In genomic region chr17:57061069-57061468, GRCm38 (mm10) we compare ENCODE assay signal across 8 mouse cellular contexts. TPM values are rescaled to one million over a fixed set of nuclear protein-coding genes. Genes with fewer than 3 reads are reported as not detected.
DNase-seq lines count a peak whose midpoint lies in the region; ATAC-seq lines count a peak whose summit lies in the region.

No protein-coding gene starts in this region.

- no peaks in the 10 kb centered on the region for H3K4me1 ChIP-seq in kidney, embryonic 14.5 days (ENCODE audit: control insufficient read depth, insufficient read depth, low read length)

- peaks cover 24% of the 10 kb centered on the region for H3K27me3 ChIP-seq in kidney, embryonic 14.5 days (ENCODE audit: control insufficient read depth, insufficient read depth, low read length)

- no peak for ATAC-seq in kidney, embryonic 14.5 days (ENCODE audit: low FRiP score, low TSS enrichment)

- H3K9ac ChIP-seq in kidney, embryonic 14.5 days (ENCODE audit: low read depth, low read length): no peak overlapping the region

- peak overlapping the region; percentile 84 for H3K4me3 ChIP-seq in kidney, embryonic 14.5 days (ENCODE audit: low read length)

- H3K9me3 ChIP-seq in kidney, embryonic 14.5 days (ENCODE audit: control insufficient read depth, low read length): no peaks in the 10 kb centered on the region

- peak overlapping the region; percentile 87 for H3K4me2 ChIP-seq in kidney, embryonic 14.5 days (replicated peaks; ENCODE audit: low read depth, low read length)

- DNase-seq in cerebellum, adult 11-12 months: peak; percentile 71
- DNase-seq in cerebellum, adult 11 months: no peak
- DNase-seq in ovary, adult 18-20 months (ENCODE audit: low spot score): peak; percentile 59
- no peak for DNase-seq in ovary, postnatal 14 days (ENCODE audit: low spot score)
- DNase-seq in naive thymus-derived CD4-positive, alpha-beta T cell, adult 2 months (ENCODE audit: low read depth): peak; percentile 60
- DNase-seq in spleen, postnatal 4 days (ENCODE audit: low spot score in 2 of 2): no peak
- no peak for DNase-seq in right cerebral cortex, adult 18-20 months

- no peaks in the 10 kb centered on the region for H3K36me3 ChIP-seq in kidney, embryonic 14.5 days (ENCODE audit: control insufficient read depth, insufficient read depth, low read length)

- H3K27ac ChIP-seq in kidney, embryonic 14.5 days (ENCODE audit: low read depth, low read length): no peak overlapping the region; the same call in 1 of the 2 replicates

- WGBS in kidney, embryonic 14.5 days: 35% methylated on average over 10 of the region's 10 CpGs

RNA-seq across cellular contexts. Expression of gene Slc25a23, which starts 1.4 kb away (rescaled TPM):
- 12.9 and 13.2 TPM in 2 replicates for polyA plus RNA-seq in kidney, embryonic 14.5 days (2014; fragmentation: Nextera tagmentation; extraction: Ambion mirVana)

RNA-seq across cellular contexts. Expression of gene Crb3, which starts 2.2 kb away (rescaled TPM):
- 46.4 and 48.7 TPM in 2 replicates for polyA plus RNA-seq in kidney, embryonic 14.5 days (2014; fragmentation: Nextera tagmentation; extraction: Ambion mirVana)

RNA-seq across cellular contexts. Expression of gene Dennd1c, which starts 17.2 kb away (rescaled TPM):
- polyA plus RNA-seq in kidney, embryonic 14.5 days (2014; fragmentation: Nextera tagmentation; extraction: Ambion mirVana): 3.4 and 4.4 TPM in 2 replicates

RNA-seq across cellular contexts. Expression of gene Slc25a41, which starts 19.6 kb away (rescaled TPM):
- polyA plus RNA-seq in kidney, embryonic 14.5 days (2014; fragmentation: Nextera tagmentation; extraction: Ambion mirVana): 0.16 TPM in 1 of 2 replicates, not detected in the other

RNA-seq across cellular contexts. Expression of gene Tubb4a, which starts 26.5 kb away (rescaled TPM):
- polyA plus RNA-seq in kidney, embryonic 14.5 days (2014; fragmentation: Nextera tagmentation; extraction: Ambion mirVana): 23.3 and 23.8 TPM in 2 replicates

Comparison
In these comparisons a context has a peak if more than half of its experiments do, and no peak if none do; other contexts are left out.
1. DNase-seq: peak in cerebellum, adult 11-12 months (single experiment), ovary, adult 18-20 months (single experiment) and naive thymus-derived CD4-positive, alpha-beta T cell, adult 2 months (single experiment); none in cerebellum, adult 11 months (single experiment), ovary, postnatal 14 days (single experiment), spleen, postnatal 4 days (0 of 2) and right cerebral cortex, adult 18-20 months (single experiment).